Mouse (Mus musculus) cerebellum, adult 2 months (tissue): Measurements from ENCODE around the gene St8sia1.

Experiments
- CTCF ChIP-seq: fragments of 200-500 bp; IDR thresholded peaks from 2 replicates; pipeline ENCODE4 v1.5.1; 2011; ENCODE audit warnings: low read depth, mild to moderate bottlenecking, control low read depth, low read length, moderate library complexity, borderline replicate concordance; ENCODE audit not compliant: insufficient read depth
- POLR2A ChIP-seq: fragments of 200-500 bp; IDR thresholded peaks from 2 replicates; pipeline ENCODE4 v1.6.1; 2011; ENCODE audit warnings: low read length, control low read depth, borderline replicate concordance; ENCODE audit not compliant: insufficient read depth

DNA sequence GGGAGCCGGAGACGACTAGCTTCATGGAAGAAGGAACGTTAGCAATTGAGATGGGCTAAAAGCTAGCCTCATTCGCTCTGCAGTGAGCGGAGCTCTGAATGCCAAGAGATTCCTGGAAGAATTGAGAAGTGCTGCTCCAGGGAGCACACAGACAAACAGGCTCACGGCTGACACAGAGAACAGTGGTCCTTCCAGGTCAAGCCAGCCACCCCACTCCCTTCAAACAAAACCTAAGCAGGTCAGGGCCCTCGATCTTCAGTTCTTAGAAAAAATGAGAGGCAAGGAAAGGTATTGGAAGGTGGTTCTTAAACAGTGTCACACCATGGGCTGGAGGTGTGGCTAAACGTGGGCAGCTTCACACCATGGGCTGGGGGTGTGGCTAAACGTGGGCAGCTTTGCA is 40.5 kb upstream of the St8sia1 start:
- TF ChIP-seq POLR2A, result no peak
- TF ChIP-seq CTCF, result no peak
